Mouse (Mus musculus) erythroblast, adult 5-6 weeks (primary cell): ENCODE data around the gene Fam171a2. TPM values are rescaled to one million over a fixed set of nuclear protein-coding genes. Genes with fewer than 3 reads are reported as not detected.
A peak's percentile ranks its signal among the peaks of the same experiment; 100 is the strongest.

Source experiments
- ATAC-seq: replicated peaks from 2 replicates; pipeline ENCODE4 v1.8.0; 2016; ENCODE audit warnings: moderate number of reproducible peaks, mild to moderate bottlenecking, moderate TSS enrichment, inconsistent platforms; ENCODE audit not compliant: poor library complexity, low FRiP score, severe bottlenecking
- total RNA-seq, 2 experiments: library from RNA; stranded (forward) in 1 of 2; stranded (reverse) in 1 of 2; fragments of 150-400 nt in 1 of 2; fragments of 200-764, 138-1000 nt in 1 of 2; gene quantifications; 2 replicates each; pipeline versions ENCODE4 v1.2.3 to v1.2.4; 2015 to 2017; ENCODE audit warnings: low replicate concordance in 2 of 2

Gene Fam171a2
- total RNA-seq (2015; ENCODE audit: low replicate concordance) (not detected in 2 replicates), total RNA-seq (2017; ENCODE audit: low replicate concordance) (not detected in 2 replicates)

- 0 out of 2 replicates have a peak, but pooled peaks have one; percentile 38 for ATAC-seq
These were observed at the start of gene Fam171a2 for GRCm38 (mm10) chr11:102447497-102447896. Gene Fam171a2 (minus strand): TSS chr11:102447682.

GRCm38 (mm10) chr11:102496732-102497131, 49.2 kb upstream of the Fam171a2 start:
- ATAC-seq, result no peak

DNA sequence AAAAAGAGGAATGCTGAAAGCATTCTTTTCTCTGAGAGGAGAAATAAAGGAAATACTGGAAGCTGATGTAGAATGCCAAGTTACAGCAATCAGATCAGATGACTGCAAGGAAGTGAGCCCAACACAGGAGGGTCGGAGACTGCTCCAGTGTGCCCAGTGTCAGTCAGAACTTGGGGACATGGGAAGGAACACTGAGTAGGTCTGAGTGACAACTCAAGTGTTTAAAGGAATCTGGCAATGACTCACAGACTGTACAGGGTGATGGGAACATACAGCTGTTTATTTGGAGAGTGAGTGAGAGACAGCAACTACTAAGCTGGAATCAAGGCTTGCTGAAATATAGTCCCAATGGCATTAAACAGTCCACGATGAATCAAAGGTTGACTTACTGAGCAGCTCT, 48.7 kb upstream of the Fam171a2 start:
- no peak for ATAC-seq

DNA sequence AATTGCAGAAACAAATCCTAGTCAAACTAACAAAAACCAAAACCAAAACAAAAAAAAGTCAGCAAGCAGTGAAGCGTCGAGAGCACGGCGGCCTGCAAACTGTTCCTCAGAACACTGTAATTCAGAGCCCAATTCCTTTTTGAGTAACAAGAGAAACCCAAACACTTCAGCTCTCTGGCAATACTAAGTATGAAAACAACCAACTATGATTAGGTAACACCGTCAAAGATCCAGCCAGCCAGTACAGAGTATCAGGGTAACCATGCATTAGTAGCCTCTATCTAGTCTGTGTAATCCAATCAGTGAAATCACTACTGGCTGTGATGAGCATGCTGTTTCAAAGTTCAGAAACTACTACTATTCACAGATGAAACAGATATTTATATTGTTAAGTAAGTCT, 48.3 kb upstream of the Fam171a2 start:
- no peak for ATAC-seq

GRCm38 (mm10) chr11:102495114-102495513, 47.6 kb upstream of the Fam171a2 start:
- ATAC-seq, result no peak

DNA sequence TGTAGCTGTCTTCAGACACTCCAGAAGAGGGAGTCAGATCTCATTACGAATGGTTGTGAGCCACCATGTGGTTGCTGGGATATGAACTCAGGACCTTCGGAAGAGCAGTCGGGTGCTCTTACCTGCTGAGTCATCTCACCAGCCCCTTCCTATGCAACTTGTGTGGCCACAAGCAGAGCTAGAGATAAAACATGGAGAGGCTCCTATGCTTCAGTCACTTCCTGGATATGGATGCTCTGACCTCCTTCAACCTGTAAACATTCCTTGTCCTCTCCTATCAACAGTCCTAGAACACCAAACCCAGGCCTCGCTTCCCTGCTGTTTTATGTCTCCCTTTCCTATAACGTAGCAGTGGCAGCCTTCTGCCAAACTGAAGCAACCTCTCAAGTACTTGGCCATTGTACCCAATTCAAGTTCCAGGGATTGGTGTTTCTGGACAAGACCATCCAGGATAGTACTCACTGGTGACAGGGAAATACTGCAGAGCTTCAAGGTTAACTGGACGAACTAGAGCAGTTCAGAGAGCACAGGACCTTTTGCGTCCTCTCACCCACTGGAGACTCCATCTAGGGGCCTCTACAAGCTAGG, 46.7 kb upstream of the Fam171a2 start:
- no peak for ATAC-seq

GRCm38 (mm10) chr11:102493241-102493640, 45.8 kb upstream of the Fam171a2 start:
- ATAC-seq, result no peak

- no peak for ATAC-seq
These were observed 40.4 kb upstream of the Fam171a2 start for GRCm38 (mm10) chr11:102487901-102488300.

DNA sequence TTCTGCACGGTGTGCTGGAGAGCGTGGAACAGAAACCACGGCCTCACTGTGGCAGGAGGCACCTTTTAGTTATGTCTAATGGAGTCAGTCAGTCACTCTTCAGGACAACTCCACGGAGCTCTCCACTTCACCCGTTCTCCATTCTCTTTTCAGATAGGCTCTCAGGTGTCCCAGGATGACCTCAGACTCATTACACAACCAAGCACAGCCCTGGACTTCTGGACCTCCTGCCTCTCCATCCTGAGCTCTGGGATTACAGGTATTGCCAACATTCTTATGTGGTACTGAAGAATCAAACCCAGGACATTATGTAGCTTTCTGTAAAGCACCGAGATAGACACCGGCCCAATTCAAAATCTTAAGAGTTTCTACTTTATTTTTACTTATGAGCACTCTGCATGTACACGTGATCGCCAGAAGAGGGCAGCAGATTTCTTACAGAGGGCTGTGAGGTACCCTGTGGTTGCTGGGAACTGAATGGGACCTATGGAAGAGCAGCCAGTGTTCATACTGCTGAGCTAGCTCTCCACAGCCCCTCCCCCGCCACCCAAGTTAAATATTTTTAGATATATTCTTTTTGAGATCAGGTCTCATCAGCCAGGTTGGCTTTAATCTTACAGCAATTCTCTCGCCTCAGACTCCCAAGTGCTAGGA, 39.4 kb upstream of the Fam171a2 start:
- peak; percentile 86 for ATAC-seq

DNA sequence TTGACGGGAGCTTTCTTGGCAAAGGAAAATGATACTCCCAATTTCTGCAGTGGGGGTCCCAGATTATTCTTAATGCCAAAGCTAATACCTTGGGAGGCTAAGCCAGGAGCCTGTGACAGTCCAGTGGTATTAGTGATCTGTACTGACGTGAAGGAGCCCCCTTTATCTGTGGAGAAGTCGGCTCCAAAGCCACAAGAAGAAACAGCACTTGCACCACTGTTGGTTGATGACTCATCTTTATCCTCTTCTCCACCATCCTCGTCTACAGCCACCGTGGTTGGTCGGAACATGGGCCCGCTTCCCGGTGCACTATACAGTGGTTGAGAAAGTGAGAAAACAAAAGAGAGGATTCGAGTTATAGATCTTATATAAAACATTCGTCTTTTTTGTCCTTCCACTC, 34.3 kb upstream of the Fam171a2 start:
- ATAC-seq, result no peak

DNA sequence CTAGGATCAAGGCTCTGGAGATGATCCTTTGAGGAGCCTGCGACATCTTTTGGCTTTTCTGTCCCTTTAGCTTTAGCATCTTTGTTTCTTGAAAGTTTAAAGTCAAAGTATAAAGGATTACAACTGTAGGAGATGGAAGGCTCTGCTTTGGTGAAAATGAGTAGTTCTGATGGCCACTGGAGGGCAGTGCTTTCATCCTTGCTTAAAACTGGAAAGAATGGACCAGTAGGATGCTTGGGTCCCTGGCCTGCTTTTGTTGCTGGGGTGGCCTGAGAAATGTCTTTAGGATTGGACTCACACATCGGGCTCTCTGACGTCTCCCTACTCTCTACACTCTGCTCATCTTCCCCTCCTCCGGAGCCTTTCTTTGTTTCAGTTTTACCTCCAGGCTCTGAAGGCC, 33.4 kb upstream of the Fam171a2 start:
- ATAC-seq, result no peak

GRCm38 (mm10) chr11:102480111-102480510, 32.6 kb upstream of the Fam171a2 start:
- ATAC-seq, result no peak

GRCm38 (mm10) chr11:102479581-102479980, 32.1 kb upstream of the Fam171a2 start:
- ATAC-seq, result no peak

DNA sequence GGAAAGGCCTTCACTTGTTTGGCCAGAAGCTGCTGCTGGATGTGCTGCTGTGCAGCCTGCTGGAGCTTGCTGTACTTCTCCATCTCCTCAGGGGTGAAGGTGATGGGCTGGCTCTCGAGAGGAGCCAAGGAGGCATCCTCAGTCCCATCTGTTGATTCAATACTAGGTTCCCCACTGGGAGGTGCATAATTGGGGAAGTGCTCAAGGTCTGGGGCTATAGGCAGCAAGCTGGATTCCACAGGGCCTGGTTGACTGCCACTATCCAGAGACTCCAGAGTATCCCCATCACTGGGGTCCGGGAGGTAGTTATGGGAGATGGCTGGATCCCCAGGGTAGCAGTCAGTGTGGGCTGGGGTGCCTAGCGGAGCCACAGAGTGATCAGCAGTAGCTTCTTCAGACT, 31.2 kb upstream of the Fam171a2 start:
- no peak for ATAC-seq

DNA sequence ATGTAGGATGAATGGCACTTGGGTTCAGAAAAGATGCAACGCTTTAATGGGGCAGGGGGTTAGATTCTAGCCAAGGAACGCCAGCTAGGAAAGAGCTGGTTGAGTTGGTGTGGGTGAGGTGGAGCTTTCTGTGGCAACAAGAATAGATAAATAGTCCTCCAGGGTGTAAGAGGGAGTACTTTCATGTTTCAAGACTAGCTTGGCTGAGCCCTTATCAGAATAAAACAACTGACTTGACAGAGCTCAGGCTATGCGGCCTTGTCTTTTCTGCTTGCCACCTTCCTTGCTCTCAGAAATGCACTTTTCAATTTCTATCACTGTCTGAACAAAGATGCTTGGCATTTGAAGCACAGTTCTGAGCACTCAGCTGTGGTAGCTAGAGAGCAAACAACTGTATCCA, 27.5 kb upstream of the Fam171a2 start:
- ATAC-seq, result no peak

DNA sequence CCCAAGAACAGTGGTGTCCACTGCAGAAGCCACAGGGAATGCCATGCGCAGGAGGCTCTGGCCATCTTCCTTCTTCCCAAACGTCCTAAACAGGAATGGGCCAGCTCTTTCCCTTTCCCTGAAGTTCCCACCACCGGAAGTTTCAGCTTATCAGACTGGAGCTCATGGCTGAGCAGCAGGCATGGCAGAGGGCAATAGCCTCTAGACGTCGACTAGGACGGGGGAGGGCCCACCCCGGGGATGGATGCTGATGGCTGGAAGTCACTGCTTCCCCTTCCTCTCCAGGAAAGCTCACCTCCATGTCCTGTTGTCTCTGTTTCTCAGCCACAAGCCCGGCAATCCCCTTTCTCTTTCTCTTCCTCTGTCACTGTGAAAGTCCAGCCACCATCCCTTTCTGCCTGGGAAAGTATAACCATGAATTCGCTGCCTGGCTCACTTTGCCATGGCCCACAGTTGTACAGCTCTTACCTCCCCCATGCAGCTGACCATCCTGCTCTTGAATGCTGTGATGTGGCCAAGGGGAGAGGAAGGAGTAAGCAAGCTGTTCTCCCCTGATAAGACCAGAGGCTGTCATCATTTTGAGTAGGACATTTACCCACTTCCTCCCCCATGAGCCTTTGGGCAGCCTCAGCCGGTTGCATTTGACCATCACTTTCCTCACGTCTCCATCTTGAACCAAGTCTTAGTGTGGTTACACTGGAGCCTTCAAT, 22.3 kb upstream of the Fam171a2 start, which contains the start of gene Itga2b:
Itga2b (minus strand) TSS at position 475 of the 710 bp plus-strand sequence.
- peak; percentile 82 for ATAC-seq

DNA sequence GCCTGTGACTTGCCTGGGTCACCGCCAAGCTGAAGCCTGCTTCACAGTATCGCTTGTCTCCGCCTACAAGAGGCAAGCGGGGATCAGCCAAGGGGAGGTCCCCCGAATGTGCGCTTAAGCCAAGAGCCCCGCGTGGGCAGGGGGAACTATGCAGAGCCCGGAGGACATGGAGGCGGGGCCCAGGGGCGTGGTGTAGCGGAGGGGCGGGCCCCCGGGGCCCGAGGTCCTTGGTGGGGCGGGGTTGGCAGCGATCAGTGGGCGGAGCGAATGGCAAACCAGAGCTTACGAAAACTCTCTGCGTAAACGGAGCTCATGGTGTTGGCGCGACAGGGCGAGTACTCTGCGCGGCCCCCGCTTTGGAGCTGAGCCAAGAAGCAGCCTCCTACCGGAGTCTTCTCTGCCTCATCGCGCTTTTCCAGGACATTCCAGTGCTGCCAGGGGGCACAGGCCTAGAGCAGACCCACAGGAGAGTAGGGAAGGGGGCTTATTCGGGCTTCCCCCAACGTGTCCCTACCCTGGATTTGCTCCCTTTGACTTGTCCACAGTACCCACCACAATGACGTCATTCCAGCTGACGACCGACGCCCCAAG, 19.7 kb upstream of the Fam171a2 start:
- peak; percentile 85 for ATAC-seq

GRCm38 (mm10) chr11:102465713-102466436, 18.4 kb upstream of the Fam171a2 start:
- no peak for ATAC-seq

DNA sequence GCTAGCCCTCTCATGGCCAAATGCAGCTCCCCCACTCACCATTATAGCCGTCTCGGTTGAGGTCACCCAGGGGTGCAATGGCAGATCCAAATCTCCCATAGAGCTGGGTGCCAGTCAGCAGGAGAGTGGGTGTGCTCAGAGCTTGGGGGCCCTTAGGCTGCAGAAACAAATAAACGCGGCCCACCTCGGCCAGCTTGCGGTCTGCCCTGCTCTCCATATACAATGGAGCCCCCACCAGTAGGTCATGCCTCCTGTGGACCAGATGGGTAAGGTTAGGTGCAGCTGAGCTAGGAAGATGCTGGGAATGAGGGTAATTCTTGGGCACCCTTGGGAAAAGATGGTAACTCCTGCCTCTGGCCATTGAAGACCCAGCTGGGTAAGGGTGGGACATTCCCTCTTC, 17.4 kb upstream of the Fam171a2 start:
- no peak for ATAC-seq

GRCm38 (mm10) chr11:102461764-102462163, 14.3 kb upstream of the Fam171a2 start:
- no peak for ATAC-seq
